Mouse (Mus musculus) midbrain, postnatal 0 days (tissue): ENCODE results near the gene Fiz1. TPM values are rescaled to one million over a fixed set of nuclear protein-coding genes. Genes with fewer than 3 reads are reported as not detected.

Source experiments
- ATAC-seq: fragments of 200-750 bp; cut with Nextera tagmentation; 2 replicates; pipeline ENCODE4 v1.8.0; 2017; ENCODE audit warnings: moderate number of reproducible peaks, mild to moderate bottlenecking, moderate TSS enrichment, moderate library complexity; ENCODE audit not compliant: low FRiP score
- DNase-seq: peaks from one replicate; pipeline ENCODE4 v3.0.0-alpha.2; 2015; ENCODE audit warnings: low spot score
- H3K27ac ChIP-seq: fragments of 300-500 bp; sonication (generic); 2 replicates; pipeline ENCODE4 v1.5.1; 2014; ENCODE audit warnings: low read depth, mild to moderate bottlenecking, low read length, mixed read lengths
- H3K27me3 ChIP-seq: fragments of 300-500 bp; sonication (generic); 2 replicates; pipeline ENCODE4 v1.6.1; 2014; ENCODE audit warnings: low read length, control low read depth, mixed read lengths; ENCODE audit not compliant: insufficient read depth
- H3K36me3 ChIP-seq: fragments of 300-500 bp; sonication (generic); 2 replicates; pipeline ENCODE4 v1.6.1; 2014; ENCODE audit warnings: low read length, control low read depth, mixed read lengths; ENCODE audit not compliant: insufficient read depth
- H3K4me1 ChIP-seq: fragments of 300-500 bp; sonication (generic); 2 replicates; pipeline ENCODE4 v1.6.1; 2014; ENCODE audit warnings: mild to moderate bottlenecking, control low read depth, antibody characterized with exemption, low read length, mixed read lengths; ENCODE audit not compliant: insufficient read depth
- H3K4me2 ChIP-seq: fragments of 300-500 bp; sonication (generic); 2 replicates; pipeline ENCODE4 v1.6.1; 2014; ENCODE audit warnings: low read depth, mild to moderate bottlenecking, low read length, mixed read lengths; ENCODE audit not compliant: poor library complexity, severe bottlenecking
- H3K4me3 ChIP-seq: fragments of 300-500 bp; sonication (generic); 2 replicates; pipeline ENCODE4 v1.5.1; 2014; ENCODE audit warnings: low read depth, mild to moderate bottlenecking, low read length, moderate library complexity
- H3K9ac ChIP-seq: fragments of 300-500 bp; sonication (generic); replicated peaks from 2 replicates; pipeline ENCODE4 v1.6.1; 2014; ENCODE audit warnings: mild to moderate bottlenecking, low read length, moderate library complexity, mixed read lengths; ENCODE audit not compliant: poor library complexity, severe bottlenecking
- H3K9me3 ChIP-seq: fragments of 300-500 bp; sonication (generic); 2 replicates; pipeline ENCODE4 v1.6.1; 2016; ENCODE audit warnings: low read length, control low read depth
- CTCF ChIP-seq: IDR thresholded peaks from 2 replicates; pipeline ENCODE4 v1.5.1; 2016; ENCODE audit warnings: antibody characterized with exemption, mild to moderate bottlenecking
- WGBS: fragments of 180-500 bp; shearing (Covaris S2); extraction: QIAGEN DNeasy Blood & Tissue Kit; methylation state at CpG from one replicate; pipeline ENCODE4 v1.1.7; 2014; 5-methylcytosine and 5-hydroxymethylcytosine counted together
- polyA plus RNA-seq: library from polyadenylated mRNA; unstranded; fragments of >200 nt; fragmentation: Nextera tagmentation; extraction: Ambion mirVana; gene quantifications from 2 replicates; pipeline ENCODE4 v1.2.1, GENCODE M21; 2015
- total RNA-seq: library from RNA; depleted of rRNA; stranded (reverse); fragments of >200 nt; gene quantifications from 2 replicates; pipeline ENCODE4 v1.2.3, GENCODE M21; 2014

The Fiz1 gene
- total and polyA plus RNA-seq, 2 experiments from 2014 or later = 25.7 to 36.1 TPM

GRCm38 (mm10) chr7:5036136-5036535 is 21.6 kb upstream of the Fiz1 start:
- ATAC-seq = no peak

GRCm38 (mm10) chr7:5035628-5036027 is 21.1 kb upstream of the Fiz1 start:
- Histone ChIP-seq H3K9ac (no peak overlapping the region), H3K4me3 (no peak overlapping the region), H3K27ac (no peak overlapping the region), H3K4me1 (peaks cover 6% of the 10 kb centered on the region; the same call in 1 of the 2 replicates), H3K9me3 (peaks cover 11% of the 10 kb centered on the region; the same call in 1 of the 2 replicates), H3K4me2 (no peak overlapping the region), H3K27me3 (no peaks in the 10 kb centered on the region), H3K36me3 (peaks cover 45% of the 10 kb centered on the region)
- TF ChIP-seq CTCF = no peak
- WGBS = 95% methylated on average over 17 of the region's 17 CpGs
- no peak for DNase-seq
- no peak for ATAC-seq

More at GRCm38 (mm10) chr7:5036136-5036535, 21.6 kb upstream of the Fiz1 start:
- 96% methylated on average over 9 of the region's 9 CpGs for WGBS
- Histone ChIP-seq H3K36me3 (peaks cover 40% of the 10 kb centered on the region), H3K4me3 (no peak overlapping the region), H3K4me2 (no peak overlapping the region), H3K9me3 (0 out of 2 replicates have a peak, but pooled peaks cover 8% of the 10 kb centered on the region), H3K9ac (no peak overlapping the region), H3K4me1 (peaks cover 6% of the 10 kb centered on the region; the same call in 1 of the 2 replicates), H3K27ac (no peak overlapping the region), H3K27me3 (no peaks in the 10 kb centered on the region)
- no peak for TF ChIP-seq CTCF
- DNase-seq = no peak

GRCm38 (mm10) chr7:5033818-5034217 is 19.3 kb upstream of the Fiz1 start, which contains the start of gene 4632433K11Rik:
Gene 4632433K11Rik (plus strand): TSS chr7:5034118.
- Histone ChIP-seq H3K9ac (no peak within 1 kb of the TSS), H3K27me3 (no peaks in the 10 kb centered on the region), H3K9me3 (peaks cover 21% of the 10 kb centered on the region; the same call in 1 of the 2 replicates), H3K36me3 (peaks cover 63% of the 10 kb centered on the region), H3K4me1 (peaks cover 6% of the 10 kb centered on the region; the same call in 1 of the 2 replicates), H3K4me2 (no peak within 1 kb of the TSS), H3K27ac (no peak within 1 kb of the TSS), H3K4me3 (no peak within 1 kb of the TSS)
- DNase-seq (no peak), ATAC-seq (no peak)
- no peak for TF ChIP-seq CTCF
- 93% methylated on average over 3 of the region's 3 CpGs for WGBS

- Histone ChIP-seq H3K4me1 (no peaks in the 10 kb centered on the region), H3K4me2 (no peak overlapping the region), H3K9ac (no peak overlapping the region), H3K9me3 (peaks cover 21% of the 10 kb centered on the region; the same call in 1 of the 2 replicates), H3K4me3 (no peak overlapping the region), H3K27me3 (no peaks in the 10 kb centered on the region), H3K36me3 (peaks cover 76% of the 10 kb centered on the region), H3K27ac (no peak overlapping the region)
- WGBS = 83% methylated on average over 46 of the region's 46 CpGs
- no peak for TF ChIP-seq CTCF
- no peak for DNase-seq
- no peak for ATAC-seq
Measured at GRCm38 (mm10) chr7:5031496-5031895, 17.0 kb upstream of the Fiz1 start.

- ATAC-seq (no peak), DNase-seq (no peak)
- H3K4me1 ChIP-seq = no peaks in the 10 kb centered on the region
- H3K4me2 ChIP-seq = no peak overlapping the region
- H3K9me3 ChIP-seq = peaks cover 21% of the 10 kb centered on the region; the same call in 1 of the 2 replicates
- 89% methylated on average over 62 of the region's 63 CpGs for WGBS
- TF ChIP-seq CTCF = no peak
- H3K27me3 ChIP-seq = no peaks in the 10 kb centered on the region
- H3K27ac ChIP-seq = no peak overlapping the region
- no peak overlapping the region for H3K9ac ChIP-seq
- no peak overlapping the region for H3K4me3 ChIP-seq
- peaks cover 71% of the 10 kb centered on the region for H3K36me3 ChIP-seq
Measured at GRCm38 (mm10) chr7:5030554-5031275, 16.2 kb upstream of the Fiz1 start.

- Histone ChIP-seq H3K27ac (no peak overlapping the region), H3K4me3 (no peak overlapping the region), H3K9ac (no peak overlapping the region), H3K9me3 (peaks cover 21% of the 10 kb centered on the region; the same call in 1 of the 2 replicates), H3K36me3 (peaks cover 63% of the 10 kb centered on the region), H3K4me2 (no peak overlapping the region), H3K27me3 (no peaks in the 10 kb centered on the region), H3K4me1 (no peaks in the 10 kb centered on the region)
- ATAC-seq (no peak), DNase-seq (no peak)
- WGBS = 96% methylated on average over 21 of the region's 21 CpGs
- no peak for TF ChIP-seq CTCF
Measured at GRCm38 (mm10) chr7:5029946-5030345, 15.4 kb upstream of the Fiz1 start.
